ENCODE assay signal across 35 mouse cellular contexts in genomic region chrX:169450159-169450558, GRCm38 (mm10).
"Had no signal": no experiment of that assay in that cellular context is flagged by ENCODE, and none has a peak within 500 bp of the region (broad histone marks: within the 10 kb centered on the region; RNA-seq: fewer than 3 reads in every experiment).

No protein-coding gene starts in this region.

- H3K4me2 ChIP-seq: heart, embryonic 11.5 days; heart, embryonic 12.5 days; heart, embryonic 13.5 days; heart, embryonic 15.5 days; hindbrain, embryonic 12.5 days; hindbrain, embryonic 13.5 days; hindbrain, embryonic 14.5 days; hindbrain, embryonic 15.5 days; intestine, embryonic 15.5 days; kidney, embryonic 15.5 days had no signal

- H3K4me3 ChIP-seq: heart, embryonic 10.5 days; heart, embryonic 12.5 days; heart, embryonic 13.5 days; heart, embryonic 15.5 days; hindbrain, embryonic 10.5 days; hindbrain, embryonic 12.5 days; hindbrain, embryonic 13.5 days; hindbrain, embryonic 15.5 days; intestine, embryonic 15.5 days; kidney, embryonic 15.5 days; layer of hippocampus, adult 2 months had no signal

- H3K4me1 ChIP-seq: heart, embryonic 10.5 days; heart, embryonic 12.5 days; heart, embryonic 13.5 days; heart, embryonic 15.5 days; hindbrain, embryonic 10.5 days; hindbrain, embryonic 12.5 days; hindbrain, embryonic 13.5 days; hindbrain, embryonic 15.5 days; intestine, embryonic 15.5 days; kidney, embryonic 15.5 days had no signal

- H3K9ac ChIP-seq: heart, embryonic 12.5 days; heart, embryonic 13.5 days; heart, embryonic 15.5 days; hindbrain, embryonic 12.5 days; hindbrain, embryonic 13.5 days; hindbrain, embryonic 14.5 days; hindbrain, embryonic 15.5 days; intestine, embryonic 15.5 days; kidney, embryonic 15.5 days had no signal

- H3K9me3 ChIP-seq: heart, embryonic 10.5 days; heart, embryonic 12.5 days; heart, embryonic 13.5 days; heart, embryonic 15.5 days; hindbrain, embryonic 10.5 days; hindbrain, embryonic 12.5 days; hindbrain, embryonic 13.5 days; hindbrain, embryonic 15.5 days; intestine, embryonic 15.5 days; kidney, embryonic 15.5 days had no signal

- ATAC-seq: hindbrain, embryonic 16.5 days; hindbrain, postnatal 0 days; inflammation-experienced regulatory T-cells, adult 6 months; intestine, embryonic 15.5 days; intestine, embryonic 16.5 days; intestine, postnatal 0 days had no signal

- H3K36me3 ChIP-seq: heart, embryonic 10.5 days; heart, embryonic 12.5 days; heart, embryonic 13.5 days; heart, embryonic 15.5 days; hindbrain, embryonic 10.5 days; hindbrain, embryonic 12.5 days; hindbrain, embryonic 13.5 days; hindbrain, embryonic 15.5 days; intestine, embryonic 15.5 days; kidney, embryonic 15.5 days had no signal

- H3K27ac ChIP-seq: heart, embryonic 10.5 days; heart, embryonic 13.5 days; heart, embryonic 15.5 days; hindbrain, embryonic 10.5 days; hindbrain, embryonic 12.5 days; hindbrain, embryonic 13.5 days; hindbrain, embryonic 14.5 days; hindbrain, embryonic 15.5 days; hindbrain, postnatal 0 days; intestine, embryonic 15.5 days; kidney, embryonic 15.5 days; kidney, postnatal 0 days; layer of hippocampus, adult 2 months had no signal

- H3K27me3 ChIP-seq: heart, embryonic 12.5 days; heart, embryonic 13.5 days; heart, embryonic 15.5 days; intestine, embryonic 15.5 days had no signal

- DNase-seq: heart, postnatal 10 days; heart, postnatal 14 days; heart, postnatal 36 days; heart, postnatal 4 days; kidney, adult 11 months; kidney, adult 18-20 months; kidney, adult 2 months; kidney, adult 8-10 months; kidney, adult 9 months; kidney, postnatal 10 days; kidney, postnatal 14 days; kidney, postnatal 25 days; kidney, postnatal 36 days; kidney, postnatal 4 days; layer of hippocampus, adult 9-11 months; layer of hippocampus, postnatal 36 days had no signal
